Mouse (Mus musculus) bone marrow macrophage, adult 2 months (primary cell): ENCODE results near the gene Kirrel. TPM values are rescaled to one million over a fixed set of nuclear protein-coding genes. Genes with fewer than 3 reads are reported as not detected.

Experiments used
- H3K27ac ChIP-seq: 2 replicates; pipeline ENCODE4 v1.5.1; 2012; ENCODE audit warnings: low read depth, low read length; ENCODE audit not compliant: insufficient read depth
- H3K4me1 ChIP-seq: 2 replicates; pipeline ENCODE4 v1.6.1; 2012; ENCODE audit warnings: low read length; ENCODE audit not compliant: control insufficient read depth, insufficient read depth
- H3K4me3 ChIP-seq: 2 replicates; pipeline ENCODE4 v1.5.1; 2012; ENCODE audit warnings: mild to moderate bottlenecking, low read length, moderate library complexity; ENCODE audit not compliant: insufficient read depth
- CTCF ChIP-seq: IDR thresholded peaks from 2 replicates; pipeline ENCODE4 v1.5.1; 2012; ENCODE audit warnings: low read depth, mild to moderate bottlenecking, low read length, moderate library complexity
- POLR2A ChIP-seq: IDR thresholded peaks from 2 replicates; pipeline ENCODE4 v1.6.1; 2012; ENCODE audit warnings: mild to moderate bottlenecking, low read depth, low read length, borderline replicate concordance
- polyA plus RNA-seq: library from polyadenylated mRNA; stranded (reverse); fragments of >200 nt; gene quantifications from 2 replicates; pipeline ENCODE4 v1.2.4, GENCODE M21; 2012; ENCODE audit not compliant: missing spikeins, insufficient read depth, insufficient read length

Gene Kirrel
- polyA plus RNA-seq, result 0.33 and 0.46 TPM in 2 replicates

DNA sequence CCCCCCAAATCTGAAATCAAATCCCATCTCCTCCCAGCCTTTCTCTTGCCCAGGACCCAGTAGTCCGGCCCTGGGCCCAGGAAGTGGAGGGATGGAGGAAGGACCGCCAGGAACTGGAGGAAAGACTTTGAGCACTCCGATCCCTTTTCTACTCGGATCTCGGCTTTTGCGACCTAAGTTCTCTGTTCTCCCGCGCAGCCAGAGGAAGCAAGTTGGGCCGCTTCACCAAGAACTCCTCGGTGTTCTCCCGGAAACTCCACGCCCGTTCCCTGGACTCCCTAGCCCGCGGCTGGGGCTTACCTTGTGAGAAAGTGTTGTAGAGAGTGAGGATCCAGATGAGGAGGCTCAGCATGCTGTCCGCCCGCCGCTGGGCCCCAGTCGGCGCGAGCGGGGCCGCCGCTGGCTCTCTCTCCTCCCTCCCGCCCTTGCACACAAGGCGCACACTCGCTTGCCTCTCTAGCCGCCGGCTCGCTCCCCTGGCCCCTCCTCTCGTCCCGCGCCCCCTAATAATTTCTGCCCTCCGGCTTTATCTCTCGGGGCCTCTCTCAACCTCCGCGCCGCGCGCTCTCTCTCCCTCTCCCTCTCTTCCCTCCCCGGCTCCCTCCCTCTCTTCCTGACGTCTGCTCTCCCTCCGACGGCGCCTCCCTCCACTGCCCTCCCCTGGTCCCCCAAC lies at the start of gene Kirrel:
TSS of gene Kirrel (minus strand) at position 652 of the 673 bp plus-strand sequence.
- H3K4me1 ChIP-seq, result no peaks in the 10 kb centered on the region
- TF ChIP-seq CTCF (no peak), POLR2A (no peak)
- peak within 1 kb of the TSS; percentile 47 for H3K4me3 ChIP-seq
- no peak within 1 kb of the TSS for H3K27ac ChIP-seq

DNA sequence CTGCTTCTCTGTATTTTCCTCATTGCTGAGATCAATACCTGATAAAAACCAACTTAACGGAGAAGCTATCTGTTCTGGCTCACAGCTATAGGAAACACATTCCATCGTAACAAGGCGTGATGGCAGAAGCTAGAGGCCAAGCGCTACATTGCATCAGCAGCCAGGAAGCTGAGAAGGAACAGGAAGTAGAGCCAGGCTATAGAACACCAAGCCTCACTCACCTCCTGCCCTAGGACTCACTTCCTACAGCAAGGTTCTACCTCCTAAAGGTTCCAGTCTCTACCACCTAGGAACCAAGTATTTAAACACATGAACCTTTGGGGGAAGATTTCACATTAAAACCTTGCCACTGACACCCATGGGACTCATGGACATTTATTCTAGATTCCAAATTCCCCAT lies 49.1 kb upstream of the Kirrel start:
- TF ChIP-seq CTCF, result no peak
- TF ChIP-seq POLR2A, result no peak
- no peak overlapping the region for H3K27ac ChIP-seq
- no peak overlapping the region for H3K4me3 ChIP-seq
- H3K4me1 ChIP-seq, result peaks cover 11% of the 10 kb centered on the region

DNA sequence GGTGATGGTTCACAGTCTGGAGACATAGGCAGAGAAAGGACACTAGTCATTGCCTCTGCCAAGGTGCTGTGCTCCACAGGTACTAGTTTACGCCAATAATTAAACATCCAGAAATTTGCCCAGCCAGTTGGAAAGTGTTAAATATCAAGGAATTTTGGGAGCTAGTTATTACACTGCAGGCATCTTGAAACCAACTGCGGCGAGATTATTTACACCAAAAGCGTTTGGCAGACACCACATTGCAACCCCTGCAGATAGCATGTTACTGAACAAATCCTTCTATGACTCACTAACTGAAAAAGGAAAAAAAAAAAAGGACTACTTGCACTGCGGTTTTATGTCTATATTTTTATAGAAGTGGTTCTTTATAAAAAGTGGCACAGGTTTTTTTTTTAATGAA lies 47.8 kb upstream of the Kirrel start:
- no peak overlapping the region for H3K4me3 ChIP-seq
- no peak overlapping the region for H3K27ac ChIP-seq
- H3K4me1 ChIP-seq, result peaks cover 11% of the 10 kb centered on the region
- no peak for TF ChIP-seq POLR2A
- TF ChIP-seq CTCF, result no peak

DNA sequence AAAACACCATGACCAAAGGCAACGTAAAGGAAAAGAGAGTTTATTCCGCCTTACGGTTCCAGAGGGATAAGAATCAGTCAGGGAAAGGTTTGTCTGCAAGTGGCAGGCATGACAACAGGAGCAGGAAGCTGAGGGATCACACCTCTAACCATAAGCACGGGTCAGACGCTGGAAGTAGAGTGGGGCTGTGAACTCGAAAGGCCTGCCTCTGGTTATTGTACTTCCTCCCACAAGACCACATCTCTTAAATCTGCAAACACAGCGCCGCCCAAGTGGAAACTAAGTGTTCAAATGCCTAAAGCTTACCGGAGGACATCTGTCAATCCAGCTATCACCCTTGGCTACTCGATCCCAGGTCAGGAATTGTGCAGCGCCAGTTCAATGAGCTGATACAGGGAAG lies 40.6 kb upstream of the Kirrel start:
- H3K4me3 ChIP-seq, result no peak overlapping the region
- TF ChIP-seq CTCF (no peak), POLR2A (no peak)
- H3K27ac ChIP-seq, result peak overlapping the region; percentile 35; the same call in 1 of the 2 replicates
- peaks cover 7% of the 10 kb centered on the region for H3K4me1 ChIP-seq

DNA sequence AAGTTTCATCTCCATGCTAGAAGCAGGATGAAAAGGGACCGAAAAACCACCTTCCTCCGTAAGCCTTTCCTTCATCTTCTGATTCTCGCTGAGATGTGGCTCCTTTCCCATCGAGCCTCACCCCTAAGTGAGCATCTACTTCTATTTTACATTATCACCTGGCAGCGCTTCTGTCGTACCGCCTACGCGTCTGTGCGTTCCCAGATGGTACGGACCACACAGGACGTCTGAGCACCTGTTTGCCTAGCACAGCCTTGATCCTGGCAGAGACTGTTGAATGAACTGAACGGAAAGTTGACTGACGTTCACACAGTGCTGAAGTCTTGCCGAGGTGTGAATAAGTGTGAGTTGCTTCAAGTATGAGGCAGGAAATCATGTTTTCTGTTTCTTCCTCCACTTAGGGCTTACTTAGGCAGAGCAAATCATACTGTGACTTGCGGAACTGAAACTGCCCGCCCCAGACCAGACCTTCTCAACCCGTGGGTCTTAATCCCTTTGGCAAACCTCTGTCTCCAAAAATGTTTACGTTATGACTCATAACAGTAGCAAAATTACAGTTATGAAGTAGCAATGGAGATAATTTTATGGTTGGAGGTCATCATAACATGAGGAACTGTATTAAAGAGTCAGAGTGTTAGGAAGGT lies 39.8 kb upstream of the Kirrel start:
- no peak overlapping the region for H3K4me3 ChIP-seq
- no peak for TF ChIP-seq CTCF
- TF ChIP-seq POLR2A, result no peak
- peaks cover 7% of the 10 kb centered on the region for H3K4me1 ChIP-seq
- peak overlapping the region; percentile 35; the same call in 1 of the 2 replicates for H3K27ac ChIP-seq

DNA sequence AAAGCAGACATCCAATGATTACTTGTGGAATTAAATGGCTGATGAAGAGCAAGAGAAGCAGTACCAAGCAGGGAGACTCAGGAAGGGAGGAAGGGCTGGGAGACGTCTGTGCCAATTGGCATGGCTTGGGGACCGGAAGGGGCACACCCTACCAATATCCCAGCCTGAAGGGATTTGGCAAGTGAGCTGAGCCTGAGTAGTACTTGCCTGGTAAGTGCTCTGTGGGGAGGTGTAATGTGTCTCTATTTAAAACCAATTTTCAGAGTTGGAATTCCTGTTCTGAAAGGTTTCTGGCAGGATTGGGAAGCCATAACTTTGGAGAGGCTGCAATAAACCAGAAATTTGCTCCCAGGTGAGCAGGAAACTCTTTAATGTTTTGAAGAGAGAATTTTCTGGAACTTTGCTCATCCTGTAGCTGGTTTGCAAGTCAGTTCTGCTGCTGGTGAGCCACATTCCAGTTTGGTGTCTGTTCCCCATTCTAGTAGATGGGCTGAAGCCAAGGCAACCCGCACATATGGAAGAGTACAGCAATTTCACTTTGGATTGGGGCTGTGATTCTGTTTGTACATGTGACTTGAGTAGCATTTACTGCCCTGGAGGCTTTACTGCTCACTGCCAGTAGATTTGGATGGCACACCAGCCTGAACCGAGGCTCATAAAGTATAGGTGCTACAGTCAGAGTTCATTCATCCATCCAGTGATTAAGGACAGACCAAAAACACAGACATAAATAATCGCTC lies 32.0 kb upstream of the Kirrel start:
- TF ChIP-seq CTCF (no peak), POLR2A (no peak)
- no peak overlapping the region for H3K27ac ChIP-seq
- no peaks in the 10 kb centered on the region for H3K4me1 ChIP-seq
- H3K4me3 ChIP-seq, result no peak overlapping the region

DNA sequence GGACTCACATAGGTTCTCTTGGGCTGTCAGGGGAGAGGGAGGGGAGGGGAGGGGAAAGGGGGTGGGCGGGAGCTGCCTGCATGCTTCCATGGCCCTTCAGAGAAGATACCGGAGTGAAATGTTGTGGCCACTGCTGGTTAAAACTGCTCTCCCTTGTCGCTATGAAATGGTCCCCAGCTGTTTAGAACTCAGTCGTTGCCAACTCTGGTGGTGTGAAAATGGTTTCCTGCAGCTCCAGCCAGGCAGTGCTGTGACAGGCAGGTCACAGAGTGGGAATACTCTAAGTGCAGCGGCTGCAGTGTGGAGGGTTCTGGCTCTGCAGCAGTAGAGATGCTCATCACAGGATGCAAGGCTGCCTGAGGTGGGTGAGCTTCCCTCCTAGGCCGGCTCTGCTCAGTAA lies 22.1 kb upstream of the Kirrel start:
- TF ChIP-seq CTCF (no peak), POLR2A (no peak)
- Histone ChIP-seq H3K4me3 (no peak overlapping the region), H3K4me1 (no peaks in the 10 kb centered on the region), H3K27ac (no peak overlapping the region)

DNA sequence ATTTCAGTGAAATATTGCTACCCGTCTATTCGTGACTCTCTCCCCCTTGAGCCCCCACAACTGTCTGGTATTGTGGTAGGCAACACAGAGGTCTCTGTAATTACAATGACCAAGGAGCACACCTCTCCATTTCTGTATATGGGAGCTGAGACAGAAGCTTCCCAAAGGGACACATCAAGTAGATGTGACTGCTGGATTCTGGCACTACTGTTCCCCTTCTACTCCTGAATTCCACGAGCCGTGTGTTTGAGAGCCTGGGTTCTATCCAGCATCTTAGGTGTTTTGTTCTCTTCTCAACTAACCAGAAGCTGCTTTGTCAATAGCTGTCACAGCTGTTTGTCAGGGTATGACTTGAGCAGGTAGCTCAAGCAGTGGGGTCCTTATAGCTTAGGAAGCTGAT lies 20.5 kb upstream of the Kirrel start:
- TF ChIP-seq CTCF (no peak), POLR2A (no peak)
- Histone ChIP-seq H3K27ac (no peak overlapping the region), H3K4me3 (no peak overlapping the region), H3K4me1 (no peaks in the 10 kb centered on the region)

DNA sequence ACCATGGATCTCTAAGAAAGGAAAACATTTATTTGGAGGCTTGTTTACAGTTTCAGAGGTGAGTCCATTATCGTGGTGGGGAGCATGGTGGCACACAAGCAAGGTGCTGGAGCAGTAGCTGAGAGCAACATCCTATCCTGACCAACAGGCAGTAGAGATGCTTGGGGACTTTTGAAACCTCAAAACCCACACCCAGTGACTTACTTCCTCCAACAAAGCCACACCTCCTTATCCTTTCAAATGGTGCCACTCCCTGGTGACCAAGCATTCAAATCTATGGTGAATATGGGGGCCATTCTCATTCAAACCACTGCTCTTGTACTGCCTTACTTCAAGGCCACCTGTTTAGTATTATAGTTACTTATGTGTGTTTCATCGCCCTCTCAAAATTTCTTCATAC lies 20.0 kb upstream of the Kirrel start:
- Histone ChIP-seq H3K4me1 (no peaks in the 10 kb centered on the region), H3K27ac (no peak overlapping the region)
- TF ChIP-seq POLR2A, result no peak
- TF ChIP-seq CTCF, result no peak

DNA sequence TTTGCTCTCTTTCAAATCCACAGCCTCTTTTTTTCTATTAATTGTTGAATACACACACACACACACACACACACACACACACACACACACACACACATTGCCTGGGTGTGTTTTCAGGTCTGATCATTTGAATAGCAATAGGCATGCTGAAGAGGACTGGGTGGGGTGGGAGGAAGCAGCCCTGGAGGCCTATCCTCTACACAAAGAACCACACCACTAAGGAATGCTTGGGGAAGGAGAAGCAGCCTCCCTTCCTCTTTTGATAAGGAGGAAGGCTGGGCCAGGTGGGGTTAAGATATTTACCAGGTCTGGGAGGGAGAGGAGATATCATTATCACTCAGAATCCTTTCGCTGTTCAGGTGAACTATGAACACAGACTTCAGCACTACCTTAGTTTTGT lies 19.2 kb upstream of the Kirrel start:
- no peak for TF ChIP-seq POLR2A
- TF ChIP-seq CTCF, result no peak

More for the DNA sequence above, 20.0 kb upstream of the Kirrel start:
- H3K4me3 ChIP-seq, result no peak overlapping the region

More for the DNA sequence above, 19.2 kb upstream of the Kirrel start:
- no peaks in the 10 kb centered on the region for H3K4me1 ChIP-seq
- no peak overlapping the region for H3K4me3 ChIP-seq
- H3K27ac ChIP-seq, result no peak overlapping the region
